Mouse (Mus musculus) CH12.LX (cell line): ENCODE measurements around the gene Peli1. TPM values are rescaled to one million over a fixed set of nuclear protein-coding genes. Genes with fewer than 3 reads are reported as not detected.

Source experiments
- DNase-seq: peaks from one replicate; pipeline ENCODE4 v3.0.0-alpha.2; 2013; ENCODE audit errors: extremely low read depth
- H3K27ac ChIP-seq: 2 replicates; pipeline ENCODE4 v1.5.1; 2012; ENCODE audit warnings: low read depth, mild to moderate bottlenecking, control low read depth, moderate library complexity; ENCODE audit not compliant: insufficient read depth
- H3K27me3 ChIP-seq: replicated peaks from 2 replicates; pipeline ENCODE3; 2012; ENCODE audit warnings: inconsistent platforms
- H3K36me3 ChIP-seq, 2 experiments: replicated peaks in 1 of 2; 2 replicates each; pipeline versions ENCODE3 to v1.6.1; 2012; ENCODE audit warnings: inconsistent platforms in 1 of 2, low read length in 1 of 2, mild to moderate bottlenecking in 1 of 2, mixed read lengths in 1 of 2, moderate library complexity in 1 of 2; ENCODE audit not compliant: control insufficient read depth in 1 of 2, insufficient read depth in 1 of 2
- H3K4me1 ChIP-seq, 2 experiments: 2 replicates each; pipeline ENCODE4 v1.6.1; 2012; ENCODE audit warnings: inconsistent platforms in 1 of 2, moderate library complexity in 1 of 2; ENCODE audit not compliant: insufficient read depth in 2 of 2, control insufficient read depth in 1 of 2
- H3K4me2 ChIP-seq: 2 replicates; pipeline ENCODE4 v1.6.1; 2012; ENCODE audit warnings: low read depth, mild to moderate bottlenecking, control low read depth; ENCODE audit not compliant: poor library complexity, insufficient read depth, severe bottlenecking
- H3K4me3 ChIP-seq, 3 experiments: fragments of 150-350 bp in 1 of 3; sonication (generic) in 1 of 3; replicated peaks in 1 of 3; 2 replicates each; pipeline versions ENCODE3 to v1.5.1; 2011 to 2012; ENCODE audit warnings: low read depth in 2 of 3, low read length in 2 of 3, mild to moderate bottlenecking in 2 of 3, moderate library complexity in 2 of 3, control low read depth in 1 of 3, improper control_type of control experiment in 1 of 3, inconsistent platforms in 1 of 3, mixed read lengths in 1 of 3; ENCODE audit not compliant: poor library complexity in 1 of 3
- H3K79me2 ChIP-seq: replicated peaks from 2 replicates; pipeline ENCODE4 v1.6.1; 2012; ENCODE audit warnings: mild to moderate bottlenecking, moderate library complexity; ENCODE audit not compliant: control insufficient read depth, poor library complexity, insufficient read depth, severe bottlenecking; ENCODE audit errors: extremely low read depth
- H3K9ac ChIP-seq: 2 replicates; pipeline ENCODE4 v1.6.1; 2012; ENCODE audit warnings: low read depth, mild to moderate bottlenecking, control low read depth, moderate library complexity; ENCODE audit not compliant: insufficient read depth
- H3K9me3 ChIP-seq: replicated peaks from 2 replicates; pipeline ENCODE3; 2012; ENCODE audit warnings: low read length, inconsistent platforms, mixed read lengths
- CHD1 ChIP-seq: IDR thresholded peaks from 2 replicates; pipeline ENCODE4 v1.6.1; 2012; ENCODE audit warnings: low read depth, low read length, improper control_type of control experiment, inconsistent platforms
- CHD2 ChIP-seq: IDR thresholded peaks from 2 replicates; pipeline ENCODE4 v1.6.1; 2011; ENCODE audit warnings: low read length, improper control_type of control experiment
- ELF1 ChIP-seq: IDR thresholded peaks from 2 replicates; pipeline ENCODE4 v1.6.1; 2014; ENCODE audit warnings: low read depth, mild to moderate bottlenecking, inconsistent platforms, low read length, improper control_type of control experiment
- ETS1 ChIP-seq: conservative IDR thresholded peaks from 2 replicates; pipeline ENCODE4 v1.6.1; 2012; ENCODE audit warnings: low read depth, mild to moderate bottlenecking, inconsistent platforms, low read length, improper control_type of control experiment, moderate library complexity
- GABPA ChIP-seq: IDR thresholded peaks from 2 replicates; pipeline ENCODE4 v1.6.1; 2012; ENCODE audit warnings: low read depth, low read length, improper control_type of control experiment, inconsistent platforms; ENCODE audit not compliant: insufficient replicate concordance
- JUND ChIP-seq: conservative IDR thresholded peaks from 2 replicates; pipeline ENCODE4 v1.6.1; 2011; ENCODE audit warnings: low read depth, low read length, improper control_type of control experiment
- MAFK ChIP-seq: IDR thresholded peaks from 2 replicates; pipeline ENCODE4 v1.6.1; 2011; ENCODE audit warnings: low read length, improper control_type of control experiment; ENCODE audit not compliant: insufficient replicate concordance
- MAZ ChIP-seq: IDR thresholded peaks from 2 replicates; pipeline ENCODE4 v1.6.1; 2012; ENCODE audit warnings: low read depth, mild to moderate bottlenecking, inconsistent platforms, low read length, improper control_type of control experiment, moderate library complexity
- MEF2A ChIP-seq: IDR thresholded peaks from 2 replicates; pipeline ENCODE4 v1.6.1; 2014; ENCODE audit warnings: low read depth, mild to moderate bottlenecking, inconsistent platforms, low read length, improper control_type of control experiment, borderline replicate concordance
- MXI1 ChIP-seq: IDR thresholded peaks from 2 replicates; pipeline ENCODE4 v1.6.1; 2011; ENCODE audit warnings: mild to moderate bottlenecking, low read depth, low read length, improper control_type of control experiment
- MYC ChIP-seq: IDR thresholded peaks from 2 replicates; pipeline ENCODE4 v1.6.1; 2011; ENCODE audit warnings: low read depth, mild to moderate bottlenecking, improper control_type of control experiment, low read length
- PAX5 ChIP-seq: IDR thresholded peaks from 2 replicates; pipeline ENCODE4 v1.6.1; 2012; ENCODE audit warnings: low read length, inconsistent platforms, mixed read lengths
- SMC3 ChIP-seq: IDR thresholded peaks from 2 replicates; pipeline ENCODE4 v1.6.1; 2011; ENCODE audit warnings: low read depth, low read length, improper control_type of control experiment
- UBTF ChIP-seq: IDR thresholded peaks from 2 replicates; pipeline ENCODE4 v1.6.1; 2012; ENCODE audit warnings: low read depth, mild to moderate bottlenecking, inconsistent platforms, low read length, improper control_type of control experiment, moderate library complexity
- USF1 ChIP-seq: IDR thresholded peaks from 2 replicates; pipeline ENCODE4 v1.6.1; 2014; ENCODE audit warnings: low read depth, mild to moderate bottlenecking, inconsistent platforms, low read length, improper control_type of control experiment
- ZMIZ1 ChIP-seq: IDR thresholded peaks from 2 replicates; pipeline ENCODE4 v1.6.1; 2012; ENCODE audit warnings: low read depth, mild to moderate bottlenecking, inconsistent platforms, low read length, improper control_type of control experiment
- dilution Hi-C: fragments of 300-500 bp; cut with MboI; formaldehyde crosslinking; loops from 2 replicates; pipeline ENCODE4 v1.14.3; 2020; ENCODE audit warnings: low sequenced_read_pairs; ENCODE audit not compliant: extremely low pct_unique_long_range_greater_than_20kb, extremely low pct_ligation_motif_present
- in situ Hi-C: fragments of 300-500 bp; cut with MboI; formaldehyde crosslinking; loops from 3 replicates; pipeline ENCODE4 v1.14.3; 2019; ENCODE audit warnings: low sequenced_read_pairs, low pct_ligation_motif_present, low pct_unique_long_range_greater_than_20kb, mixed read lengths
- polyA plus RNA-seq: library from polyadenylated mRNA; unstranded; fragments of >175 nt; gene quantifications from 2 replicates; pipeline ENCODE4 v1.2.1, GENCODE M21; 2012; ENCODE audit warnings: low read depth; ENCODE audit not compliant: insufficient read length
- total RNA-seq, 2 experiments: library from RNA; depleted of rRNA; stranded (reverse); fragments of 300-350 nt in 1 of 2; fragments of >200 nt in 1 of 2; gene quantifications; 2 replicates each; pipeline ENCODE4 v1.2.3; 2012 to 2014

Peli1 gene
- total and polyA plus RNA-seq, 3 experiments: 6.7 to 25.9 (median 14.8) TPM

DNA sequence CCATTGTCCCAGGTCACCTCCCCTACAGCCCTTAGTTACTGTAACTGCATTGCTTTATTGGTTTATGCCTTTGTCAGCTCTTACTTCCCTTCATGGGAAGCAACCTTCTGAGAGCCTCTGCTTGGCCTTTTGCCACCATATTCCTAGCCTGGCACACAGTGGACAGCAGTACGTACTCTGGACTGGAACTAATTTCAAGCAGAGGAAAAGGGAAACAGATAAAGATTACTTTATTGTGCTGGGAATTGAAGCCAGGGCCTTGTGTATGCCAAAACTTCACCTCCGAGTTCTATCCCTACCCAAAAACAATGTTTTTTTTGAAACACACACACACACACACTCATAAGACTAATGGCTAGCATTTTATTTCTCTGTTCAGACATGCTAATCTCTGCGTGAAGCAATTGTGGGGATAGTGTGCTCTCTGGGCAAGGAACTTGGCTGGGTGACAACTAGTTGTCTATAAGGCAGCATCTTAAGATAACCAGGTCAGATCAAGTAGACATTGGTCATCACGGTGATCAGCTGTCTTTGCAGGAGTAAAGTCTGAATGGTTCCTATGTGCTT is 74.0 kb downstream of the Peli1 start:
- no peaks in the 10 kb centered on the region for H3K79me2 ChIP-seq
- H3K27me3 ChIP-seq: no peaks in the 10 kb centered on the region
- dilution Hi-C loops: no loop called here
- TF ChIP-seq MXI1 (no peak), GABPA (no peak), ELF1 (no peak), MAZ (no peak), JUND (no peak), CHD1 (no peak), PAX5 (no peak), UBTF (no peak), ETS1 (no peak), CHD2 (no peak), SMC3 (no peak)
- H3K36me3 ChIP-seq: no peaks in the 10 kb centered on the region
- peaks cover 9% of the 10 kb centered on the region for H3K9me3 ChIP-seq
- DNase-seq: no peak
- peaks cover 9 to 38% of the 10 kb centered on the region in 2 experiments for H3K4me1 ChIP-seq
- H3K4me2 ChIP-seq: no peak overlapping the region
- no peak overlapping the region for H3K4me3 ChIP-seq
- in situ Hi-C loops: no loop called here
- H3K27ac ChIP-seq: no peak overlapping the region
- no peak overlapping the region for H3K9ac ChIP-seq

GRCm38 (mm10) chr11:21166495-21167096 is 75.5 kb downstream of the Peli1 start:
- in situ Hi-C loops: no loop called here
- Histone ChIP-seq H3K4me2 (no peak overlapping the region), H3K9ac (no peak overlapping the region), H3K4me1 (peaks cover 9 to 38% of the 10 kb centered on the region in 2 experiments), H3K27me3 (no peaks in the 10 kb centered on the region), H3K27ac (no peak overlapping the region), H3K4me3 (no peak overlapping the region), H3K36me3 (no peaks in the 10 kb centered on the region), H3K9me3 (peaks cover 9% of the 10 kb centered on the region), H3K79me2 (no peaks in the 10 kb centered on the region)
- DNase-seq: no peak
- no peak for TF ChIP-seq USF1
- TF ChIP-seq JUND: no peak
- TF ChIP-seq MEF2A: no peak
- no peak for TF ChIP-seq MAFK
- TF ChIP-seq PAX5: no peak
- TF ChIP-seq ZMIZ1: no peak
- TF ChIP-seq MXI1: no peak
- TF ChIP-seq MYC: no peak
- dilution Hi-C loops: no loop called here
